Mouse (Mus musculus) erythroblast, adult 5-6 weeks (primary cell): ENCODE results near the gene Kansl1l. TPM values are rescaled to one million over a fixed set of nuclear protein-coding genes. Genes with fewer than 3 reads are reported as not detected.

Experiments
- ATAC-seq: replicated peaks from 2 replicates; pipeline ENCODE4 v1.8.0; 2016; ENCODE audit warnings: moderate number of reproducible peaks, mild to moderate bottlenecking, moderate TSS enrichment, inconsistent platforms; ENCODE audit not compliant: poor library complexity, low FRiP score, severe bottlenecking
- total RNA-seq, 2 experiments: library from RNA; stranded (forward) in 1 of 2; stranded (reverse) in 1 of 2; fragments of 150-400 nt in 1 of 2; fragments of 200-764, 138-1000 nt in 1 of 2; gene quantifications; 2 replicates each; pipeline versions ENCODE4 v1.2.3 to v1.2.4; 2015 to 2017; ENCODE audit warnings: low replicate concordance in 2 of 2

Kansl1l gene
- total RNA-seq, 2 experiments from 2014 or later = 6.0 to 14.6 TPM

GRCm38 (mm10) chr1:66821966-66822365, 4.6 kb upstream of the Kansl1l start:
- no peak for ATAC-seq

- ATAC-seq = no peak
Measured at GRCm38 (mm10) chr1:66820241-66820640, 2.9 kb upstream of the Kansl1l start.

- peak; percentile 23 for ATAC-seq
Measured at GRCm38 (mm10) chr1:66817865-66818315, 528 bp upstream of the Kansl1l start.

DNA sequence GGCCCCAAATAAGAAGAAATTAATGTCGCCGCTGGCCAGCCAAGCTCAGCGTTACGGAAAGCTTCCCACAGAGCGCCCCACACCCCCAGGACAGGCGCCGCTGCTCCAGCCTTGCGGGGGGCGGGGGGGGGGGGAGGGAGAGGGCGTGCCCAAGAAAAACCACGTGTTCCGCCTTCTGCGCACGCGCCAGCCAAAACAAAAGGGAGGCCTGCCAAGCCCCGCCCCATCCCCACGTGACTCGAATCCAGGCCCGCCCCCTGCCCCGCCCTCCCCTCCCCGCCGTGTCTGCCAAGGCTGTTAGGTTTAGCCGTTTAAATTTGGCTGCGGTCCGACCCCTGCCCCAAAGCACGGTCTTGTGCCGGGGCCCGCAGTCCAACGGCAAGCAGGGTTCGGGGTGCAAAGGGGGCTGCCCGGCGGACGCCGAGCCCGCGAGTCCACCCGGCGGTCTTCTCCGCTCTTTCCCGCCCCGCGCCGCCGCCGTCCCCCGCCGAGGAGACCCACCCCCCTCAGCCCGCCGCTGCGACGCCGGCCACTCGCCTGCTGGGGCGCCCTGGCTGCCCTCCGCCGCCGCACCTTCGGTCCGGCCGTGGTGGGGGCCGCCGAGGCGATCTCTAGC, 417 bp downstream of the Kansl1l start:
- ATAC-seq = peak; percentile 47

- ATAC-seq = peak; percentile 40
Measured at GRCm38 (mm10) chr1:66815941-66816777, 1.2 kb downstream of the Kansl1l start.

DNA sequence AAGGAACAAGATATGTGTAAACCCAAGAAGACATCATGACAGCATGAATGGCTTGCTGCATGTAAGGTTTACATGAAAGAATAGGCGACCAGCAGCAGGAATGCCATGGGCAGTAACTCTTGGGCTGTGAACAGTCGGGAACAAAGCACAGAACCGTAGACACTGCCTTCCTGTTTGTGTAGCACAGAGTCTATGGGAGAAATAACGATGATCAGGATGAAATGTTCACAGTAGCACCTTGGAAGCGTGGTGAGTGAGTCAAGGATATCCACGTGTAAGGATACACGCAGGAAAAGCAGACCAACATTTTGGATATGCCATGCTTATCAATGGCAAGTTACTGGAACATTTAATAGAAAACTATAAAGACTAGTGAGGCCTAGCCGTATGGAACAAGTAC, 2.6 kb downstream of the Kansl1l start:
- no peak for ATAC-seq

GRCm38 (mm10) chr1:66813191-66813590, 4.2 kb downstream of the Kansl1l start:
- ATAC-seq = no peak

DNA sequence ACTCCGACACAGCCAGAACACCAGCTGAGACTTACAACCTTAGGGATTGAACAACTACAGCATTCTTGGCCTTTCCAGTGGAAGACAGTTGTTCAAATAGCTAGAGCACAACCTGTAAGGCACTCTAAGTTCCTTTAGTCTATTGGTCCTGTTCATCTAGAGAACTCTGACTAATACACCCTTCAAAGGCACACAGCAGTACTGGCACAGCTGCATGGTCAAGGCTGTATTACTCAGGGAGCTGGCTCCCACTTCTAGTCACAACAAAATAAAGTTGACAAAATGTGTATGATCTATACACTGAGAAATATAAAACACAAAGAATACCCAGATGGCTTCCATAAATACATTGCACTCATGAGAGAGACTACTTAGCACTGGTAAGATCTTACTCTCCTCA, 10.5 kb downstream of the Kansl1l start:
- no peak for ATAC-seq

- ATAC-seq = no peak
Measured at GRCm38 (mm10) chr1:66805408-66805807, 12.0 kb downstream of the Kansl1l start.

GRCm38 (mm10) chr1:66804710-66805109, 12.7 kb downstream of the Kansl1l start:
- no peak for ATAC-seq

- ATAC-seq = no peak
Measured at GRCm38 (mm10) chr1:66797962-66798361, 19.4 kb downstream of the Kansl1l start.

GRCm38 (mm10) chr1:66792838-66793466, 24.4 kb downstream of the Kansl1l start:
- ATAC-seq = no peak

GRCm38 (mm10) chr1:66782296-66782695, 35.1 kb downstream of the Kansl1l start:
- ATAC-seq = no peak

DNA sequence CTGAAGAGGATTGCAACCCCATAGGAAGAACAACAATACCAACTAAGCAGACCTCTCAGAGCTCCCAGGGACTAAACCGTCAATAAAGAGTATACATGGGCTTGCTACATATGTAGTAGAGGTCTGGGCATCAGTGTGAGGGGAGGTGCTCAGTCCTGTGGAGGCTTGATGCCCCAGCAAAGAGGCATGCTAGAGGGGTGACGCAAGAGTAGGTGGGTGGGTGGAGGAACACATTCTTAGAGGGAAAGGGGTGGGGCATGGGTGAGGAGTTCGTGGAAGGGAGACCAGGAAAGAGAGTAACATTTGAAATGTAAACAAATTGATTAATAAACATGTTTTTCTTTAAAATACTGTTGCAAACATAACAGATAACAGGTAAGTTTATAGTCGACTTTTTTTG, 36.3 kb downstream of the Kansl1l start:
- no peak for ATAC-seq

- no peak for ATAC-seq
Measured at GRCm38 (mm10) chr1:66778798-66779197, 38.6 kb downstream of the Kansl1l start.

DNA sequence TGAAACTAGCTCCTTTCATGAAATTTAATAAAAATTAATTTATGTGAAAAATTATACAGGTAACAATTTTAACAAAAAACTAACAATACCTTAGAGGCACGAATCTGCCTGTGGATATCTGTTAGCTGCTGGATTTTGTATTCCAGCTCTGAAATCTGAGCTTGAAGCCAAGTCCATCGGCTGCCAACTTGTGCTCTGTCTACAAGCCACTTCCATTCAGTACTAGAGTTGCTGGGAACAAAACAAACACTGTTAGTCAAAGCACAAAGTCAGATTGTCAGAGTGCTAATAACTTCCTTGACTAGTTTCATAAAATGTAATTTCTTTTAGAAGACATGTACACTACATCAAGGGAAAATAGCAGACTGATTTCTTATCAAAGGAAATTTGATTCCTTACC, 39.5 kb downstream of the Kansl1l start:
- ATAC-seq = no peak

- ATAC-seq = no peak
Measured at GRCm38 (mm10) chr1:66768764-66769163, 48.6 kb downstream of the Kansl1l start.

DNA sequence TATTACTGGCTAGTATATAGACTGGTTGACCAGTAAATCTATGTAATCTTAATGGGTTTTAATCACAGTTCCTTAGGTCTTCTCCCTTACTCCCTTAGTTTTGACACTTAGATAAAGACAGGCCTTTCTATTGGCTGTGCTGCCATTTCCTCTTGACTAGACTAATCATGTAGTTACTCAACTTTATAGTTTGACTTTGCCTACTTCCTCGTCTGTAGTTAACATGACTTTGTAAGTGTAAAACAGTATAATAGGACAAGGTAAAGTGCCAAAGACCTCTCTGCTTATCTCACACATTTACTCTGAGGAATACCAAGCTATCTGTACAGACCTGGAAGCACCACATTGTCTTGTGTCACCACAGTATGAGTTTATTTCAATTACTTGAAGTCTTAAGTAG, 86.8 kb downstream of the Kansl1l start:
- ATAC-seq = no peak

- ATAC-seq = no peak
Measured at GRCm38 (mm10) chr1:66712859-66713258, 104.5 kb downstream of the Kansl1l start.

DNA sequence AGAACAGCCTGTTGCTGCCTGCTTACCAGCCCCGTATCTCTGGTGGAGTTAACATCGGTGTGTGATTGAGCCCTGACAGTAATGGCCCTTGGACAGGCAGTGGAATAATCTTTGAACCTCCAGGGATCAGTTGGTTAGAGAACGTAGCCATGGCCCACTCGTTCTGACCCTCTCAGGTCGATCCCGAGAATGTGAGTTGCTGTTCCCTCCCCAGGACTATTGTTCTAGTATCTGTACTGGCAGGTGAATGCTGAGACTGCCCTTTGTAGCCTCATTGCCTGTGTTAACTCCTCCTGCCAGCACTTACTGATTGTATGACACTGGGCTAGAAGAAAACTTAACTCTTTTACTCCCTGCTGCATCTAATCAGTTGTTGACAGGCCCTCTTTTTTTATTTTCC, 112.8 kb downstream of the Kansl1l start:
- no peak for ATAC-seq
